Mouse (Mus musculus) G1E (cell line): Measurements from ENCODE around the gene Alkbh1.

ENCODE experiments used
- CTCF ChIP-seq: IDR thresholded peaks from 2 replicates; pipeline ENCODE4 v1.5.1; 2012; ENCODE audit warnings: low read depth, low read length, inconsistent platforms, mixed read lengths
- GATA1 ChIP-seq: IDR thresholded peaks from 2 replicates; pipeline ENCODE4 v1.6.1; 2012; ENCODE audit warnings: borderline replicate concordance, low read length, inconsistent platforms, mixed read lengths
- GATA2 ChIP-seq: IDR thresholded peaks from 2 replicates; pipeline ENCODE4 v1.6.1; 2012; ENCODE audit warnings: low read depth, low read length, inconsistent platforms, borderline replicate concordance
- POLR2AphosphoS5 ChIP-seq: IDR thresholded peaks from 2 replicates; pipeline ENCODE4 v1.6.1; 2012; ENCODE audit warnings: low read depth, low read length, inconsistent platforms; ENCODE audit not compliant: insufficient replicate concordance
- TAL1 ChIP-seq: conservative IDR thresholded peaks from 2 replicates; pipeline ENCODE4 v1.6.1; 2012; ENCODE audit warnings: low read depth, low read length, inconsistent platforms, mixed read lengths

DNA sequence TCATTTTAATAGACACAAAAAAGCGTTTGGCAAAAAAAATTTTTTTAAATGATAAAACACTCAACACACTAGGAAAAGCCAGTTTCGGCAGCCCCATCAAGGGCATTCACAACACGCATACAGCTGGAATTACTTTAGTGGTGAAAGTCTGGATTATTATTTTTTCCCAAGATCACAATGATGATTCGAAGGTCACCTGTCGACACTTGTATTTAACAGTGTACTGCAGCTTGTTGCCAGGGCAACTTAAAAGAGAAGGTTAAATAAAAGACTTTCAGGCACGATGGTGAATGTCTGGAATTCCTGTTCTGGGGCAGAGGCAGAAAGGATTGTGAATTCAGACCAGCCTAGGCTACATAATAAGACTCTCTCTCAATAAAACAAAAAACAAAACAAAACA lies 41.9 kb downstream of the Alkbh1 start:
- TF ChIP-seq CTCF, result no peak
- no peak for TF ChIP-seq GATA1
- TF ChIP-seq GATA2, result no peak
- no peak for TF ChIP-seq TAL1
- no peak for TF ChIP-seq POLR2AphosphoS5
